Mouse (Mus musculus): ENCODE results near the gene Gtf2ird2. TPM values are rescaled to one million over a fixed set of nuclear protein-coding genes. Genes with fewer than 3 reads are reported as not detected.

The Gtf2ird2 gene
- polyA plus RNA-seq (2012; ENCODE audit: insufficient read depth, insufficient read length, missing spikeins) = 1.4 and 2.6 TPM in 2 replicates

- Histone ChIP-seq H3K27ac (replicated peaks; ENCODE audit: low read depth, low read length) (peak within 1 kb of the TSS; percentile 73), H3K4me3 (ENCODE audit: insufficient read depth, low read depth, low read length) (peak within 1 kb of the TSS; percentile 83), H3K4me1 (ENCODE audit: control insufficient read depth, insufficient read depth, insufficient read length, low read length) (peaks cover 14% of the 10 kb centered on the region)
Measured at GRCm38 (mm10) chr5:134183880-134184808, at the start of gene Gtf2ird2. Gene Gtf2ird2 (plus strand): TSS chr5:134184019.

GRCm38 (mm10) chr5:134136022-134136421 is 47.8 kb upstream of the Gtf2ird2 start:
- no peaks in the 10 kb centered on the region; the same call in 1 of the 2 replicates for H3K4me1 ChIP-seq (ENCODE audit: control insufficient read depth, insufficient read depth, insufficient read length, low read length)
- no peak overlapping the region for H3K27ac ChIP-seq (replicated peaks; ENCODE audit: low read depth, low read length)
- no peak overlapping the region for H3K4me3 ChIP-seq (ENCODE audit: insufficient read depth, low read depth, low read length)

- Histone ChIP-seq H3K4me1 (ENCODE audit: control insufficient read depth, insufficient read depth, insufficient read length, low read length) (no peaks in the 10 kb centered on the region), H3K4me3 (ENCODE audit: insufficient read depth, low read depth, low read length) (no peak overlapping the region), H3K27ac (replicated peaks; ENCODE audit: low read depth, low read length) (no peak overlapping the region)
Measured at GRCm38 (mm10) chr5:134137933-134138332, 45.9 kb upstream of the Gtf2ird2 start.

- H3K4me1 ChIP-seq (ENCODE audit: control insufficient read depth, insufficient read depth, insufficient read length, low read length) = no peaks in the 10 kb centered on the region
- no peak overlapping the region for H3K27ac ChIP-seq (replicated peaks; ENCODE audit: low read depth, low read length)
- no peak overlapping the region for H3K4me3 ChIP-seq (ENCODE audit: insufficient read depth, low read depth, low read length)
Measured at GRCm38 (mm10) chr5:134139429-134139828, 44.4 kb upstream of the Gtf2ird2 start.

GRCm38 (mm10) chr5:134141236-134141635 is 42.6 kb upstream of the Gtf2ird2 start:
- Histone ChIP-seq H3K4me3 (ENCODE audit: insufficient read depth, low read depth, low read length) (no peak overlapping the region), H3K27ac (replicated peaks; ENCODE audit: low read depth, low read length) (no peak overlapping the region), H3K4me1 (ENCODE audit: control insufficient read depth, insufficient read depth, insufficient read length, low read length) (no peaks in the 10 kb centered on the region)

- Histone ChIP-seq H3K4me3 (ENCODE audit: insufficient read depth, low read depth, low read length) (no peak overlapping the region), H3K27ac (replicated peaks; ENCODE audit: low read depth, low read length) (no peak overlapping the region), H3K4me1 (ENCODE audit: control insufficient read depth, insufficient read depth, insufficient read length, low read length) (no peaks in the 10 kb centered on the region)
Measured at GRCm38 (mm10) chr5:134142381-134142780, 41.4 kb upstream of the Gtf2ird2 start.

GRCm38 (mm10) chr5:134144986-134145385 is 38.8 kb upstream of the Gtf2ird2 start:
- H3K4me3 ChIP-seq (ENCODE audit: insufficient read depth, low read depth, low read length) = no peak overlapping the region

GRCm38 (mm10) chr5:134147194-134147753 is 36.5 kb upstream of the Gtf2ird2 start:
- H3K4me3 ChIP-seq (ENCODE audit: insufficient read depth, low read depth, low read length) = no peak overlapping the region
- H3K4me1 ChIP-seq (ENCODE audit: control insufficient read depth, insufficient read depth, insufficient read length, low read length) = no peaks in the 10 kb centered on the region
- H3K27ac ChIP-seq (replicated peaks; ENCODE audit: low read depth, low read length) = no peak overlapping the region

More at GRCm38 (mm10) chr5:134144986-134145385, 38.8 kb upstream of the Gtf2ird2 start:
- H3K27ac ChIP-seq (replicated peaks; ENCODE audit: low read depth, low read length) = no peak overlapping the region
- H3K4me1 ChIP-seq (ENCODE audit: control insufficient read depth, insufficient read depth, insufficient read length, low read length) = no peaks in the 10 kb centered on the region

- no peaks in the 10 kb centered on the region for H3K4me1 ChIP-seq (ENCODE audit: control insufficient read depth, insufficient read depth, insufficient read length, low read length)
- H3K27ac ChIP-seq (replicated peaks; ENCODE audit: low read depth, low read length) = no peak overlapping the region
- no peak overlapping the region for H3K4me3 ChIP-seq (ENCODE audit: insufficient read depth, low read depth, low read length)
Measured at GRCm38 (mm10) chr5:134148153-134148552, 35.7 kb upstream of the Gtf2ird2 start.

GRCm38 (mm10) chr5:134151895-134152294 is 31.9 kb upstream of the Gtf2ird2 start:
- Histone ChIP-seq H3K4me1 (ENCODE audit: control insufficient read depth, insufficient read depth, insufficient read length, low read length) (no peaks in the 10 kb centered on the region; the same call in 1 of the 2 replicates), H3K4me3 (ENCODE audit: insufficient read depth, low read depth, low read length) (no peak overlapping the region), H3K27ac (replicated peaks; ENCODE audit: low read depth, low read length) (no peak overlapping the region)

GRCm38 (mm10) chr5:134155916-134156466 is 27.8 kb upstream of the Gtf2ird2 start:
- Histone ChIP-seq H3K4me3 (ENCODE audit: insufficient read depth, low read depth, low read length) (no peak overlapping the region), H3K27ac (replicated peaks; ENCODE audit: low read depth, low read length) (no peak overlapping the region), H3K4me1 (ENCODE audit: control insufficient read depth, insufficient read depth, insufficient read length, low read length) (no peaks in the 10 kb centered on the region; the same call in 1 of the 2 replicates)

- Histone ChIP-seq H3K4me3 (ENCODE audit: insufficient read depth, low read depth, low read length) (no peak overlapping the region), H3K27ac (replicated peaks; ENCODE audit: low read depth, low read length) (no peak overlapping the region), H3K4me1 (ENCODE audit: control insufficient read depth, insufficient read depth, insufficient read length, low read length) (no peaks in the 10 kb centered on the region)
Measured at GRCm38 (mm10) chr5:134164688-134165087, 19.1 kb upstream of the Gtf2ird2 start.

GRCm38 (mm10) chr5:134166642-134167041 is 17.2 kb upstream of the Gtf2ird2 start:
- Histone ChIP-seq H3K4me3 (ENCODE audit: insufficient read depth, low read depth, low read length) (no peak overlapping the region), H3K4me1 (ENCODE audit: control insufficient read depth, insufficient read depth, insufficient read length, low read length) (no peaks in the 10 kb centered on the region), H3K27ac (replicated peaks; ENCODE audit: low read depth, low read length) (no peak overlapping the region)

- H3K4me3 ChIP-seq (ENCODE audit: insufficient read depth, low read depth, low read length) = no peak overlapping the region
- H3K4me1 ChIP-seq (ENCODE audit: control insufficient read depth, insufficient read depth, insufficient read length, low read length) = no peaks in the 10 kb centered on the region
- H3K27ac ChIP-seq (replicated peaks; ENCODE audit: low read depth, low read length) = no peak overlapping the region
Measured at GRCm38 (mm10) chr5:134168033-134168432, 15.8 kb upstream of the Gtf2ird2 start.

- Histone ChIP-seq H3K4me1 (ENCODE audit: control insufficient read depth, insufficient read depth, insufficient read length, low read length) (no peaks in the 10 kb centered on the region), H3K4me3 (ENCODE audit: insufficient read depth, low read depth, low read length) (no peak overlapping the region), H3K27ac (replicated peaks; ENCODE audit: low read depth, low read length) (no peak overlapping the region)
Measured at GRCm38 (mm10) chr5:134169231-134169630, 14.6 kb upstream of the Gtf2ird2 start.

All from brown adipose tissue, adult 24 weeks (tissue).